Mouse (Mus musculus): ENCODE measurements around the gene Bclaf3.
A peak's percentile ranks its signal among the peaks of the same experiment; 100 is the strongest.

DNA sequence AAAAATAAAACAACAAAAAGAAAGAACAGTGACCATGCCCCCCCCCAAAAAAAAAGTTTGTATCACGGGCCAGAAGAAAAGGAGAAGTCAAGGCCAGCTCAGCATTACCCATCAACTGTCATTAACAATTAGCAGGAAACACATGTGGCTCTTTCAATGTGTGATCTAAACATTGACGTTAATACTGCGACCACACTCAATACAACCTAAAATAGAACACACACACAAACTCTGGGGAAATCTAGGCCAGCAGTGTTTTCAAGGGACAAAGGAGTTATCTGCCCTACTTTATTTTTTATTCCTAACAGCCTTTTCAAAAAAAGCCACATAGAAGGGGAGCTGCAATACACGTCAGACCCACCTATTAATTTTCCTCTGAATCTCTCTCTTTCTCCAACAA is 17.4 kb upstream of the Bclaf3 start:
- TF ChIP-seq CHD2 (IDR thresholded peaks at IDR 0.05; ENCODE audit: low read length) (no peak), HCFC1 (IDR thresholded peaks at IDR 0.05; ENCODE audit: low read depth, low read length) (peak; percentile 72), ELF1 (IDR thresholded peaks at IDR 0.05; ENCODE audit: low read depth, low read length) (no peak), E2F4 (IDR thresholded peaks at IDR 0.05; ENCODE audit: borderline replicate concordance, low read depth, low read length) (no peak), MAX (IDR thresholded peaks at IDR 0.05; ENCODE audit: low read length) (peak; percentile 87)

Data from MEL (cell line).